Mouse (Mus musculus) gastrocnemius, adult 18-20 months (tissue): ENCODE results near the gene Urah. TPM values are rescaled to one million over a fixed set of nuclear protein-coding genes. Genes with fewer than 3 reads are reported as not detected.

Experiments used
- DNase-seq: peaks from one replicate; pipeline ENCODE4 v3.0.0; 2021; ENCODE audit warnings: low spot score
- total RNA-seq, 2 experiments: library from RNA; stranded (reverse); gene quantifications; 2 replicates each; pipeline ENCODE4 v1.2.3; 2021

Gene Urah
- total RNA-seq, 2 experiments from 2014 or later, result not detected

- no peak for DNase-seq
Measured at GRCm38 (mm10) chr7:140874224-140874623, 39.4 kb downstream of the Urah start.

- no peak for DNase-seq
Measured at GRCm38 (mm10) chr7:140877364-140877763, 42.5 kb downstream of the Urah start.

- DNase-seq, result no peak
Measured at GRCm38 (mm10) chr7:140879355-140879754, 44.5 kb downstream of the Urah start.

GRCm38 (mm10) chr7:140880419-140880818, 45.6 kb downstream of the Urah start:
- no peak for DNase-seq

GRCm38 (mm10) chr7:140880865-140881515, 46.2 kb downstream of the Urah start:
- DNase-seq, result no peak

- DNase-seq, result peak; percentile 93
Measured at GRCm38 (mm10) chr7:140881696-140882468, 47.1 kb downstream of the Urah start, which contains the start of the genes Psmd13 and Sirt3. Psmd13 (plus strand) TSS chr7:140881968. Sirt3 (minus strand) TSS chr7:140882309.

- DNase-seq, result no peak
Measured at GRCm38 (mm10) chr7:140882469-140882803, 47.6 kb downstream of the Urah start.

Other genes with a start within 250 kb of the Urah start
- not detected for gene Olfr46, start 233.7 kb upstream of the Urah start, total RNA-seq
- not detected for gene Olfr61, start 206.0 kb upstream of the Urah start, total RNA-seq
- not detected for gene Olfr53, start 188.6 kb upstream of the Urah start, total RNA-seq
- gene Olfr539, start 175.1 kb upstream of the Urah start, total RNA-seq, result not detected
- gene Olfr45, start 153.1 kb upstream of the Urah start, total RNA-seq, result not detected
- not detected for gene Olfr541, start 137.8 kb upstream of the Urah start, total RNA-seq
- 10 to 100 TPM; 12.1 to 13.7 TPM for gene Cyp2e1, start 71.3 kb upstream of the Urah start, total RNA-seq
- gene Syce1, start 47.2 kb upstream of the Urah start, total RNA-seq, result not detected
- gene Zfp941, start 12.8 kb upstream of the Urah start, total RNA-seq, result not detected
- not detected for gene Scgb1c1, start 10.5 kb downstream of the Urah start, total RNA-seq
- gene Odf3, start 12.8 kb downstream of the Urah start, total RNA-seq, result not detected
- gene Gm45785, start 21.3 kb downstream of the Urah start, total RNA-seq, result not detected
- gene Ric8a, start 21.9 kb downstream of the Urah start, total RNA-seq, result 10 to 100 TPM; 11.9 to 13.7 TPM
- 1 to 10 TPM; 5.0 to 6.1 TPM for gene Bet1l, start 22.6 kb downstream of the Urah start, total RNA-seq
- gene Psmd13, start 47.0 kb downstream of the Urah start, total RNA-seq, result 10 to 100 TPM; 83.0 to 87.8 TPM
- 10 to 100 TPM; 22.5 to 25.5 TPM for gene Sirt3, start 47.3 kb downstream of the Urah start, total RNA-seq
- 1,000 to 10,000 TPM; 2,037 to 2,233 TPM for gene Cox8b, start 65.4 kb downstream of the Urah start, total RNA-seq
- not detected for gene Nlrp6, start 85.9 kb downstream of the Urah start, total RNA-seq
- 1 to 10 TPM; 2.2 to 3.4 TPM for gene Pgghg, start 106.4 kb downstream of the Urah start, total RNA-seq
- not detected for gene Ifitm5, start 115.3 kb downstream of the Urah start, total RNA-seq
- gene Gm45717, start 120.9 kb downstream of the Urah start, total RNA-seq, result not detected
- gene Ifitm2, start 121.0 kb downstream of the Urah start, total RNA-seq, result 10 to 100 TPM; 44.8 to 64.4 TPM
- 1 to 10 TPM in 1 of 2 experiments, under 1 TPM in 1; 0.97 to 1.3 TPM for gene Ifitm1, start 132.2 kb downstream of the Urah start, total RNA-seq
- 10 to 100 TPM; 32.8 to 49.0 TPM for gene Ifitm3, start 175.8 kb downstream of the Urah start, total RNA-seq
- gene Ifitm6, start 182.9 kb downstream of the Urah start, total RNA-seq, result not detected
- gene Gm17387, start 194.1 kb downstream of the Urah start, total RNA-seq, result not detected
- gene B4galnt4, start 226.1 kb downstream of the Urah start, total RNA-seq, result not detected
- gene Pkp3, start 243.2 kb downstream of the Urah start, total RNA-seq, result not detected